18 mouse cellular contexts compared by ENCODE assay signal in the genomic region with DNA sequence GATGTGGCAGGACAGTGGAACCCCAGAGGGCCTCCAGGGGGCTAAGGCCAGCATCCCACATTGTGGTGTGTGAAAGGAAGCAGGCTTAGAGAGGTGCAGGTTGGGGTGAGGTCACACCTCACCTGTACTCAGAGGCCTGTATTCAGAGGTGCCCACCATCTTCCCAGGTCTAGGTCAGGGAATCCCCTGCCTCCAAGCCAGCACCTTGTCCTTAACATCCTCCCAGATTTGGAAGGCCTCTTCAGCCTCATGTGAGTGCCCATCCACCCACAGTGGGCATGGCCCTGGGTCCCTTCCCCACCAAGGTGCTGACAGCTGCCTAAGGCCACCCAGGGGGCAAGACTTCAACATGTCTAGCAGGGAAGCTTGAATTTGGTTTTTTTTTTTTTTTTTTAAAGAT. TPM values are rescaled to one million over a fixed set of nuclear protein-coding genes. Genes with fewer than 3 reads are reported as not detected.
DNase-seq lines count a peak whose midpoint lies in the region; ATAC-seq and TF ChIP-seq lines count a peak whose summit lies in the region.
"Had no signal": no experiment of that assay in that cellular context is flagged by ENCODE, and none has a peak within 500 bp of the region (broad histone marks: within the 10 kb centered on the region; RNA-seq: fewer than 3 reads in every experiment).

No protein-coding gene starts in this region.

- ATAC-seq in liver, embryonic 12.5 days = no peak
- ATAC-seq in stomach, postnatal 0 days (ENCODE audit: low FRiP score, low TSS enrichment) = no peak
- ATAC-seq: forebrain, embryonic 13.5 days; forebrain, postnatal 0 days had no signal

- no peak for TF ChIP-seq EP300 in MEL (IDR thresholded peaks at IDR 0.05; ENCODE audit: low read depth in 1 of 2, low read length in 2 of 2)
- no peak for TF ChIP-seq EP300 in stomach, postnatal 0 days (optimal IDR thresholded peaks at IDR 0.05)

- peak; percentile 91 for DNase-seq in heart, adult 11 months
- no peak for DNase-seq in heart, adult 9 months (ENCODE audit: low spot score in 2 of 2)
- DNase-seq in liver = peak; percentile 2
- no peak for DNase-seq in MEL (ENCODE audit: low read depth, low spot score)
- peak; percentile 10 for DNase-seq in stomach, postnatal 0 days (ENCODE audit: low spot score)
- DNase-seq: adrenal gland, adult 2 months; adrenal gland, postnatal 36 days; cerebellum, adult 11 months; cerebellum, postnatal 10 days; forebrain, postnatal 0 days; gastrocnemius, postnatal 14 days; heart, postnatal 10 days had no signal

- H3K36me3 ChIP-seq in liver, embryonic 12.5 days = peaks cover 43% of the 10 kb centered on the region
- H3K36me3 ChIP-seq in MEL (ENCODE audit: control insufficient read depth in 1 of 2, insufficient read depth in 2 of 2, low read length in 2 of 2) = peaks cover 0 to 7% of the 10 kb centered on the region in 2 experiments; a peak in 1 of 4 replicates
- H3K36me3 ChIP-seq in stomach, postnatal 0 days (ENCODE audit: control insufficient read depth, insufficient read depth, low read length) = peaks cover 6% of the 10 kb centered on the region; the same call in 1 of the 2 replicates

- no peak for TF ChIP-seq CTCF in MEL (IDR thresholded peaks at IDR 0.05 in 2 of 3, conservative IDR thresholded peaks at IDR 0.05 in 1 of 3; ENCODE audit: control insufficient read depth in 1 of 3, insufficient read depth in 1 of 3, low read depth in 2 of 3, low read length in 3 of 3, poor library complexity in 1 of 3, severe bottlenecking in 1 of 3)
- TF ChIP-seq CTCF in stomach, postnatal 0 days (IDR thresholded peaks at IDR 0.05; ENCODE audit: low read depth) = no peak

- H3K27me3 ChIP-seq in liver, embryonic 12.5 days (replicated peaks) = no peaks in the 10 kb centered on the region
- H3K27me3 ChIP-seq in MEL (ENCODE audit: control insufficient read depth in 1 of 2, insufficient read depth in 2 of 2, low read length in 2 of 2) = no peaks in the 10 kb centered on the region
- no peaks in the 10 kb centered on the region for H3K27me3 ChIP-seq in stomach, postnatal 0 days (ENCODE audit: control insufficient read depth, insufficient read depth, low read length)
- H3K27me3 ChIP-seq: CH12.LX; forebrain, embryonic 13.5 days; hindbrain, embryonic 15.5 days had no signal

- no peaks in the 10 kb centered on the region for H3K9me3 ChIP-seq in liver, embryonic 12.5 days (replicated peaks)
- no peaks in the 10 kb centered on the region for H3K9me3 ChIP-seq in MEL (replicated peaks; ENCODE audit: insufficient read depth, low read length)
- no peaks in the 10 kb centered on the region for H3K9me3 ChIP-seq in stomach, postnatal 0 days (ENCODE audit: control insufficient read depth, low read length)
- H3K9me3 ChIP-seq: embryonic facial prominence, embryonic 10.5 days; forebrain, embryonic 13.5 days; hindbrain, embryonic 15.5 days had no signal

- no peak for TF ChIP-seq POLR2A in MEL (IDR thresholded peaks at IDR 0.05; ENCODE audit: control insufficient read depth in 1 of 2, insufficient read depth in 1 of 2, low read depth in 1 of 2, low read length in 2 of 2, poor library complexity in 1 of 2)

- peaks cover 30% of the 10 kb centered on the region for H3K4me1 ChIP-seq in liver, embryonic 12.5 days
- peaks cover 0 to 8% of the 10 kb centered on the region in 2 experiments; a peak in 2 of 4 replicates for H3K4me1 ChIP-seq in MEL (ENCODE audit: control insufficient read depth in 1 of 2, insufficient read depth in 2 of 2, low read length in 2 of 2)
- H3K4me1 ChIP-seq in stomach, postnatal 0 days (replicated peaks; ENCODE audit: control insufficient read depth, insufficient read depth) = peaks cover 12% of the 10 kb centered on the region

- no peak overlapping the region for H3K4me2 ChIP-seq in liver, embryonic 12.5 days
- no peak overlapping the region for H3K4me2 ChIP-seq in stomach, postnatal 0 days (replicated peaks; ENCODE audit: low read depth)
- H3K4me2 ChIP-seq: forebrain, embryonic 13.5 days; hindbrain, embryonic 15.5 days had no signal

- no peak overlapping the region for H3K27ac ChIP-seq in liver, embryonic 12.5 days
- no peak overlapping the region for H3K27ac ChIP-seq in MEL (ENCODE audit: control insufficient read depth, low read depth, low read length)
- no peak overlapping the region for H3K27ac ChIP-seq in stomach, postnatal 0 days (replicated peaks)
- H3K27ac ChIP-seq: embryonic facial prominence, embryonic 10.5 days; forebrain, embryonic 13.5 days; hindbrain, embryonic 15.5 days had no signal

- peaks cover 22% of the 10 kb centered on the region for H3K79me2 ChIP-seq in MEL (ENCODE audit: control insufficient read depth, insufficient read depth, low read length, poor library complexity)

- H3K4me3 ChIP-seq in liver, embryonic 12.5 days = no peak overlapping the region
- H3K4me3 ChIP-seq in MEL (ENCODE audit: control insufficient read depth in 1 of 2, insufficient read depth in 1 of 2, low read depth in 2 of 2, low read length in 2 of 2) = no peak overlapping the region
- H3K4me3 ChIP-seq in stomach, postnatal 0 days (ENCODE audit: low read depth, low read length) = no peak overlapping the region
- H3K4me3 ChIP-seq: embryonic facial prominence, embryonic 10.5 days; forebrain, embryonic 13.5 days; hindbrain, embryonic 15.5 days had no signal

- no peak for TF ChIP-seq RAD21 in MEL (IDR thresholded peaks at IDR 0.05; ENCODE audit: low read depth, low read length)

- no peak overlapping the region for H3K9ac ChIP-seq in liver, embryonic 12.5 days
- H3K9ac ChIP-seq in MEL (ENCODE audit: control insufficient read depth, low read depth, low read length, poor library complexity, severe bottlenecking) = no peak overlapping the region
- no peak overlapping the region for H3K9ac ChIP-seq in stomach, postnatal 0 days (ENCODE audit: low read length)
- H3K9ac ChIP-seq: forebrain, embryonic 13.5 days; forebrain, postnatal 0 days; hindbrain, embryonic 15.5 days had no signal

TF ChIP-seq in MEL, 35 proteins besides CTCF, POLR2A, EP300 and RAD21:
- TF ChIP-seq POLR2AphosphoS2 (IDR thresholded peaks at IDR 0.05; ENCODE audit: low read length) (0 out of 2 replicates have a peak, but pooled peaks have one; percentile 30), NRF1 (IDR thresholded peaks at IDR 0.05; ENCODE audit: insufficient read depth, low read depth, low read length, poor library complexity, severe bottlenecking) (no peak)

RNA-seq across cellular contexts. Expression of gene Ankle1, which starts 4.4 kb away (rescaled TPM):
- 57.9 and 58.3 TPM in 2 replicates for polyA plus RNA-seq in liver, embryonic 12.5 days (2016; fragmentation: Nextera tagmentation; extraction: Ambion mirVana)
- total RNA-seq in MEL (2012; rRNA removed) = 17.6 and 18.5 TPM in 2 replicates
- 10 to 100 TPM in 1 of 2 experiments, not detected in 1; 21.2 TPM for polyA plus RNA-seq in MEL (2012; ENCODE audit: insufficient read depth in 1 of 2, insufficient read length in 2 of 2, low read depth in 1 of 2, low replicate concordance in 2 of 2, missing spikeins in 1 of 2)
- 5.0 and 6.4 TPM in 2 replicates for polyA plus RNA-seq in stomach, postnatal 0 days (2015; fragmentation: Nextera tagmentation; extraction: Ambion mirVana)
- total RNA-seq: gastrocnemius, adult 18-20 months had no signal

RNA-seq across cellular contexts. Expression of gene Babam1, which starts 4.8 kb away (rescaled TPM):
- 79.0 and 82.6 TPM in 2 replicates for polyA plus RNA-seq in liver, embryonic 12.5 days (2016; fragmentation: Nextera tagmentation; extraction: Ambion mirVana)
- 54.5 and 59.6 TPM in 2 replicates for total RNA-seq in MEL (2012; rRNA removed)
- polyA plus RNA-seq in MEL (2012; ENCODE audit: insufficient read depth in 1 of 2, insufficient read length in 2 of 2, low read depth in 1 of 2, low replicate concordance in 2 of 2, missing spikeins in 1 of 2) = 100 to 1,000 TPM in 1 of 2 experiments, not detected in 1; 132 TPM
- polyA plus RNA-seq in stomach, postnatal 0 days (2015; fragmentation: Nextera tagmentation; extraction: Ambion mirVana) = 54.7 and 61.7 TPM in 2 replicates

RNA-seq across cellular contexts. Expression of gene Ushbp1, which starts 5.9 kb away (rescaled TPM):
- 3.6 and 4.0 TPM in 2 replicates for polyA plus RNA-seq in liver, embryonic 12.5 days (2016; fragmentation: Nextera tagmentation; extraction: Ambion mirVana)
- 0.04 TPM in 1 of 2 replicates, not detected in the other for total RNA-seq in MEL (2012; rRNA removed)
- under 1 TPM in 1 of 2 experiments, not detected in 1; 0.07 TPM for polyA plus RNA-seq in MEL (2012; ENCODE audit: insufficient read depth in 1 of 2, insufficient read length in 2 of 2, low read depth in 1 of 2, low replicate concordance in 2 of 2, missing spikeins in 1 of 2)
- polyA plus RNA-seq in stomach, postnatal 0 days (2015; fragmentation: Nextera tagmentation; extraction: Ambion mirVana) = 4.1 and 4.5 TPM in 2 replicates
- total RNA-seq: CH12.LX had no signal

RNA-seq across cellular contexts. Expression of gene Nr2f6, which starts 19.7 kb away (rescaled TPM):
- polyA plus RNA-seq in liver, embryonic 12.5 days (2016; fragmentation: Nextera tagmentation; extraction: Ambion mirVana) = 35.3 and 38.8 TPM in 2 replicates
- total RNA-seq in MEL (2012; rRNA removed) = 29.6 and 30.5 TPM in 2 replicates
- polyA plus RNA-seq in MEL (2012; ENCODE audit: insufficient read depth in 1 of 2, insufficient read length in 2 of 2, low read depth in 1 of 2, low replicate concordance in 2 of 2, missing spikeins in 1 of 2) = 10 to 100 TPM in 1 of 2 experiments, not detected in 1; 48.3 TPM
- polyA plus RNA-seq in stomach, postnatal 0 days (2015; fragmentation: Nextera tagmentation; extraction: Ambion mirVana) = 47.0 and 56.1 TPM in 2 replicates

RNA-seq across cellular contexts. Expression of gene Ocel1, which starts 30.4 kb away (rescaled TPM):
- polyA plus RNA-seq in liver, embryonic 12.5 days (2016; fragmentation: Nextera tagmentation; extraction: Ambion mirVana) = 6.8 and 6.9 TPM in 2 replicates
- 14.1 and 18.3 TPM in 2 replicates for total RNA-seq in MEL (2012; rRNA removed)
- 10 to 100 TPM in 1 of 2 experiments, not detected in 1; 16.2 TPM for polyA plus RNA-seq in MEL (2012; ENCODE audit: insufficient read depth in 1 of 2, insufficient read length in 2 of 2, low read depth in 1 of 2, low replicate concordance in 2 of 2, missing spikeins in 1 of 2)
- 8.2 and 9.1 TPM in 2 replicates for polyA plus RNA-seq in stomach, postnatal 0 days (2015; fragmentation: Nextera tagmentation; extraction: Ambion mirVana)

Comparison
In these comparisons a context has a peak if more than half of its experiments do, and no peak if none do; other contexts are left out.
1. DNase-seq: peak in heart, adult 11 months (single experiment), liver (single experiment) and stomach, postnatal 0 days (single experiment); none in heart, adult 9 months (0 of 2) and MEL (single experiment).